Mouse (Mus musculus) MEL (cell line): ENCODE results near the gene Itk. TPM values are rescaled to one million over a fixed set of nuclear protein-coding genes. Genes with fewer than 3 reads are reported as not detected.

Experiments
- DNase-seq: peaks from one replicate; pipeline ENCODE4 v3.0.0; 2011; ENCODE audit warnings: low read depth, low spot score
- H3K27ac ChIP-seq: 2 replicates; pipeline ENCODE4 v1.5.1; 2012; ENCODE audit warnings: low read depth, mild to moderate bottlenecking, control low read depth, low read length, moderate library complexity; ENCODE audit not compliant: control insufficient read depth
- H3K27me3 ChIP-seq, 2 experiments: fragments of 150-350 bp in 1 of 2; sonication (generic) in 1 of 2; 2 replicates each; pipeline ENCODE4 v1.6.1; 2012; ENCODE audit warnings: low read length in 2 of 2, mild to moderate bottlenecking in 2 of 2, improper control_type of control experiment in 1 of 2, moderate library complexity in 1 of 2; ENCODE audit not compliant: insufficient read depth in 2 of 2, control insufficient read depth in 1 of 2
- H3K36me3 ChIP-seq, 2 experiments: 2 replicates each; pipeline ENCODE4 v1.6.1; 2012 to 2014; ENCODE audit warnings: low read length in 2 of 2, improper control_type of control experiment in 1 of 2, inconsistent platforms in 1 of 2, mild to moderate bottlenecking in 1 of 2; ENCODE audit not compliant: insufficient read depth in 2 of 2, control insufficient read depth in 1 of 2
- H3K4me1 ChIP-seq, 2 experiments: fragments of 150-350 bp in 1 of 2; sonication (generic) in 1 of 2; 2 replicates each; pipeline ENCODE4 v1.6.1; 2012; ENCODE audit warnings: low read length in 2 of 2, improper control_type of control experiment in 1 of 2, mild to moderate bottlenecking in 1 of 2; ENCODE audit not compliant: insufficient read depth in 2 of 2, control insufficient read depth in 1 of 2
- H3K4me3 ChIP-seq, 2 experiments: fragments of 150-350 bp in 1 of 2; sonication (generic) in 1 of 2; 2 replicates each; pipeline ENCODE4 v1.5.1; 2012; ENCODE audit warnings: low read depth in 2 of 2, low read length in 2 of 2, mild to moderate bottlenecking in 2 of 2, moderate library complexity in 2 of 2, control low read depth in 1 of 2, improper control_type of control experiment in 1 of 2; ENCODE audit not compliant: control insufficient read depth in 1 of 2, insufficient read depth in 1 of 2
- H3K79me2 ChIP-seq: 2 replicates; pipeline ENCODE4 v1.6.1; 2012; ENCODE audit warnings: mild to moderate bottlenecking, low read length, moderate library complexity; ENCODE audit not compliant: control insufficient read depth, poor library complexity, insufficient read depth
- H3K9ac ChIP-seq: 2 replicates; pipeline ENCODE4 v1.6.1; 2012; ENCODE audit warnings: low read depth, mild to moderate bottlenecking, control low read depth, low read length, moderate library complexity; ENCODE audit not compliant: control insufficient read depth, poor library complexity, severe bottlenecking
- H3K9me3 ChIP-seq: fragments of 150-350 bp; sonication (generic); replicated peaks from 2 replicates; pipeline ENCODE4 v1.6.1; 2012; ENCODE audit warnings: mild to moderate bottlenecking, low read length, improper control_type of control experiment, moderate library complexity; ENCODE audit not compliant: insufficient read depth
- CHD1 ChIP-seq: IDR thresholded peaks from 2 replicates; pipeline ENCODE4 v1.6.1; 2012; ENCODE audit warnings: low read depth, mild to moderate bottlenecking, inconsistent platforms, low read length, improper control_type of control experiment
- CHD2 ChIP-seq: IDR thresholded peaks from 2 replicates; pipeline ENCODE4 v1.6.1; 2011; ENCODE audit warnings: low read length, improper control_type of control experiment
- E2F4 ChIP-seq: IDR thresholded peaks from 2 replicates; pipeline ENCODE4 v1.6.1; 2011; ENCODE audit warnings: low read depth, low read length, improper control_type of control experiment, borderline replicate concordance
- ELF1 ChIP-seq: IDR thresholded peaks from 2 replicates; pipeline ENCODE4 v1.6.1; 2014; ENCODE audit warnings: low read depth, mild to moderate bottlenecking, inconsistent platforms, low read length, improper control_type of control experiment, moderate library complexity
- EP300 ChIP-seq, 2 experiments: IDR thresholded peaks; 2 replicates each; pipeline ENCODE4 v1.6.1; 2011; ENCODE audit warnings: improper control_type of control experiment in 2 of 2, low read length in 2 of 2, low read depth in 1 of 2, mild to moderate bottlenecking in 1 of 2
- ETS1 ChIP-seq: IDR thresholded peaks from 2 replicates; pipeline ENCODE4 v1.6.1; 2012; ENCODE audit warnings: low read depth, mild to moderate bottlenecking, inconsistent platforms, low read length, improper control_type of control experiment, moderate library complexity
- GABPA ChIP-seq: IDR thresholded peaks from 2 replicates; pipeline ENCODE4 v1.6.1; 2012; ENCODE audit warnings: low read depth, mild to moderate bottlenecking, inconsistent platforms, low read length, improper control_type of control experiment, moderate library complexity
- HCFC1 ChIP-seq: IDR thresholded peaks from 2 replicates; pipeline ENCODE4 v1.6.1; 2012; ENCODE audit warnings: low read depth, mild to moderate bottlenecking, inconsistent platforms, low read length, improper control_type of control experiment, moderate library complexity
- KAT2A ChIP-seq: conservative IDR thresholded peaks from 2 replicates; pipeline ENCODE4 v1.6.1; 2012; ENCODE audit warnings: low read depth, low read length, improper control_type of control experiment, inconsistent platforms
- MAFK ChIP-seq: IDR thresholded peaks from 2 replicates; pipeline ENCODE4 v1.6.1; 2011; ENCODE audit warnings: low read depth, mild to moderate bottlenecking, low read length, improper control_type of control experiment, borderline replicate concordance
- MEF2A ChIP-seq: IDR thresholded peaks from 2 replicates; pipeline ENCODE4 v1.6.1; 2014; ENCODE audit warnings: low read depth, mild to moderate bottlenecking, inconsistent platforms, low read length, improper control_type of control experiment; ENCODE audit not compliant: poor library complexity, insufficient replicate concordance, severe bottlenecking; ENCODE audit errors: extremely low read depth
- MYC ChIP-seq: IDR thresholded peaks from 2 replicates; pipeline ENCODE4 v1.6.1; 2011; ENCODE audit warnings: low read depth, mild to moderate bottlenecking, low read length, improper control_type of control experiment, moderate library complexity
- NELFE ChIP-seq: IDR thresholded peaks from 2 replicates; pipeline ENCODE4 v1.6.1; 2011; ENCODE audit warnings: low read depth, low read length, improper control_type of control experiment
- POLR2AphosphoS2 ChIP-seq: IDR thresholded peaks from 2 replicates; pipeline ENCODE4 v1.6.1; 2011; ENCODE audit warnings: low read length, improper control_type of control experiment
- POLR2AphosphoS5 ChIP-seq: IDR thresholded peaks from 2 replicates; pipeline ENCODE4 v1.6.1; 2012; ENCODE audit warnings: low read depth, borderline replicate concordance, mild to moderate bottlenecking, inconsistent platforms, low read length, moderate library complexity, mixed read lengths
- SIN3A ChIP-seq: IDR thresholded peaks from 2 replicates; pipeline ENCODE4 v1.6.1; 2012; ENCODE audit warnings: low read length, improper control_type of control experiment, inconsistent platforms
- TBP ChIP-seq: IDR thresholded peaks from 2 replicates; pipeline ENCODE4 v1.8.0; 2011; ENCODE audit warnings: low read depth, low read length, improper control_type of control experiment
- TCF12 ChIP-seq: IDR thresholded peaks from 2 replicates; pipeline ENCODE4 v1.6.1; 2014; ENCODE audit warnings: low read depth, mild to moderate bottlenecking, inconsistent platforms, low read length, improper control_type of control experiment, moderate library complexity
- ZKSCAN1 ChIP-seq: IDR thresholded peaks from 2 replicates; pipeline ENCODE4 v1.6.1; 2012; ENCODE audit warnings: low read depth, mild to moderate bottlenecking, inconsistent platforms, low read length, improper control_type of control experiment, moderate library complexity
- ZNF384 ChIP-seq: IDR thresholded peaks from 2 replicates; pipeline ENCODE4 v1.6.1; 2012; ENCODE audit warnings: low read depth, mild to moderate bottlenecking, inconsistent platforms, low read length, improper control_type of control experiment
- polyA plus RNA-seq, 2 experiments: library from polyadenylated mRNA; stranded (reverse) in 1 of 2; unstranded in 1 of 2; fragments of >175 nt in 1 of 2; fragments of >200 nt in 1 of 2; gene quantifications; 2 replicates each; pipeline versions ENCODE4 v1.2.1 to v1.2.4; 2012; ENCODE audit warnings: low replicate concordance in 2 of 2, low read depth in 1 of 2; ENCODE audit not compliant: insufficient read length in 2 of 2, insufficient read depth in 1 of 2, missing spikeins in 1 of 2
- total RNA-seq: library from RNA; depleted of rRNA; stranded (reverse); fragments of 300-350 nt; gene quantifications from 2 replicates; pipeline ENCODE4 v1.2.3, GENCODE M21; 2012

Itk gene
- total and polyA plus RNA-seq, 3 experiments: not detected

DNA sequence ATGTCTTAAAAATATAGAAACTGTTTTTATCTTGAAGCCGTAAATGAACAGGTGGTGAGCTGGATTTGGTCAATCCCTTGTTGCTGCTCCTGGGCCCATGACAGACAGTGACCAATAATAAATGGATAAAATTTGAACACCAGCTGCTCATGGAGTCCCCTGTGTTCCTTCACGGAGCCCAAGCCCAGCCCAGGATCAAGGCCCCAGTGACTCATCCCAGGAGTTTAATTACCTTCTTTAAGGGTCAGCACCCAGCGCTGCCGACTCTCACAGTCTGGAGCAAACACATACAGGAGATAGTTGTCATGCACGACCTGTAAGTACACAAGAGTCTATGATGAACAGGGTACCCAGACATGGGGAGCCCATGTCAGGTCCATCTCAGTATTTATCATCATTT, 23.6 kb downstream of the Itk start:
- TF ChIP-seq MEF2A: no peak
- no peak for TF ChIP-seq NELFE
- TF ChIP-seq TBP: no peak
- no peak overlapping the region for H3K9ac ChIP-seq
- H3K4me3 ChIP-seq: no peak overlapping the region
- H3K79me2 ChIP-seq: no peaks in the 10 kb centered on the region
- H3K36me3 ChIP-seq: no peaks in the 10 kb centered on the region
- no peaks in the 10 kb centered on the region for H3K9me3 ChIP-seq
- H3K27me3 ChIP-seq: peaks cover 2 to 6% of the 10 kb centered on the region in 2 experiments
- no peak for DNase-seq
- no peaks in the 10 kb centered on the region for H3K4me1 ChIP-seq
- H3K27ac ChIP-seq: no peak overlapping the region

GRCm38 (mm10) chr11:46363864-46364263, 25.5 kb downstream of the Itk start:
- Histone ChIP-seq H3K4me3 (no peak overlapping the region), H3K4me1 (no peaks in the 10 kb centered on the region), H3K9me3 (no peaks in the 10 kb centered on the region), H3K9ac (no peak overlapping the region), H3K36me3 (no peaks in the 10 kb centered on the region), H3K27me3 (peaks cover 2 to 6% of the 10 kb centered on the region in 2 experiments), H3K27ac (no peak overlapping the region), H3K79me2 (no peaks in the 10 kb centered on the region)
- DNase-seq: no peak
- TF ChIP-seq ELF1 (no peak), CHD1 (no peak), KAT2A (no peak)

DNA sequence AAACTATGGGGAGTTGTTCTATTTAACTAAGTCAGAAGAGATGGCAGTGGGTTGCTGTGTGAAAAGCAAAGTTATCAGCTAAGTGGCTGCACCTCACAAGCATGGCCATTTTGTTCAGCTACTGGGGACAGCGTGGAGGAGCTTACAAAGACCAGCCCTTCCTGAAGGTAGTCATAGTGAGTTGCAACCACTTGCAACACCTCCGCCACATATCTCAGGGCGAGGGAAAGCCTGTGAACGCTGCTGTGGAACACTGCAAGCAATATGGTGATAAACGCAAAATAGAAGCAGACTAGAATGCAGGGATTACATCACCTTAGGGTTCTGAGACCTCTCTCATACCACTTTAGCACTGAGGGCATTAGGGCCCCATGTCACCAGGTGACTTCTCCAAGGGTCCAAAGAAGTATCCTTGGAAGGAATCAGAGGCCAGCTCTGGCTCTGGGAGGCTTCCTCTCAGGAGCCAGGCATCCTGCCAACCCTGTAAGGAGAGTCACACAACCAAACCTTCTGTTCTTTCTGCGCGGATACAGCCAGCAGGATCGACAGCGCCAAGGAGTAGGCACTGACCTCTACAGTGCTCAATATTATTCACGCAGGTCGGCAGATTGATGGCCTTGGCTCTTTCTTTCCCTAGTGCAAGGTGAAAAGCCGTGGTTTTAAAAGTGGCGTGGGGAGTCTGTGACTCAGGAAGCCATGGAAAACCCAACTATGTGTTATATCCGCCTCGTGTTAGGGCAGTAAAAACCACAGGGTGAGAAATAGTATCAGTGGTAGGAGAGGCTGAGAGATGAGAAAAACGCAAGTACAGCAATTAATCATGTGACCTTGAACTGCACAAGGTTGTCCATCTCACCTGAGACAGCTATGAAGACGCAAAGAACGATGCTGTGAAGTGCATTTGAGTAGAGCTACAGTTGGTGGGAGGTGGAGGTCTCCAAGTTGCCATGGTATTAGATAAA, 27.0 kb downstream of the Itk start:
- no peak overlapping the region for H3K27ac ChIP-seq
- H3K27me3 ChIP-seq: peaks cover 2 to 4% of the 10 kb centered on the region in 2 experiments; a peak in 3 of 4 replicates
- no peaks in the 10 kb centered on the region for H3K4me1 ChIP-seq
- H3K4me3 ChIP-seq: no peak overlapping the region
- TF ChIP-seq GABPA (no peak), POLR2AphosphoS5 (no peak), MAFK (no peak), NELFE (no peak), E2F4 (no peak), ZNF384 (no peak), MYC (no peak), TCF12 (no peak), HCFC1 (no peak), SIN3A (no peak), EP300 (IDR thresholded peaks at IDR 0.05; ENCODE audit: low read depth in 1 of 2, low read length in 2 of 2) (no peak), TBP (no peak), MEF2A (no peak), ZKSCAN1 (no peak), POLR2AphosphoS2 (no peak), KAT2A (no peak), CHD2 (no peak), ETS1 (no peak)
- H3K9ac ChIP-seq: no peak overlapping the region
- no peak for DNase-seq
- H3K79me2 ChIP-seq: no peaks in the 10 kb centered on the region
- no peaks in the 10 kb centered on the region for H3K36me3 ChIP-seq
- H3K9me3 ChIP-seq: no peaks in the 10 kb centered on the region
